Comparison of ENCODE assay signal across 8 mouse cellular contexts in the genomic region with DNA sequence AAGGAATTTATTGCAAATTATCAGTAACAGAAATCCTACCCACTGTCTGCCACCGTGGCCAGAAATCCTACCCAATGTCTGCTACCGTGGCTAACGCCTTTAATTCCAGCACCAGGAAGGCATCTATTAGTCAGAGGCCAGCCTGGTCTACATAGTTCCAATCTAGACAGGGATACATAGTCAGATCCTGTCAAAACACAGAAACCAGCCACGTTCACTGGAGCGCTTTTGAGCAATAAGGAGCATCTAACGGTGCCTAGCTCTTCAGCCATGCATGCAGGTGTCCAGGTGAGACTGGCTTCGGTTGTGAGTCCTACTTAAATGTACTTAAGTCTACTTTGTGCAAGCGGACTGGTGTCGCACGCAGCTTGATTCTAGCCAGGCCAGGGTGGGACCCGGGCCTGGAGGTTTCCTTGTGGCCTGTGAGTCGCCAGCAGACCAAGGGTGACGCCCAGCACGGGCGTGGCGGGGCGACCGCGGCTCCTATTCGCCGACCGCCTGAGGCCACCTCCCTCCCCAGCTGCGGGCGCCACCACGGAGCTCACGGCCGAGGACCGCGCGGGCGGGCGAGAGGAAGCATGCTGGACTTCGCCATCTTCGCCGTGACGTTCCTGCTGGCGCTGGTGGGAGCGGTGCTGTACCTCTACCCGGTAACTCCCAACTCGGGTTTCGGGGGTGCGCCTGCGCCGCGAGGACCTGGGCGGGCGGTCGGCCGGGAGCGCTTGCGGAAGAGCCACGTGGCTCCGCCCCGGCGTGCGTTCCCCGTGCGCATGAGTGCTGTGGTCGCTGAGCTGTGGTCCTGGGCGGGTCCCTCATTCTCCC. TPM values are rescaled to one million over a fixed set of nuclear protein-coding genes. Genes with fewer than 3 reads are reported as not detected.
DNase-seq lines count a peak whose midpoint lies in the region; ATAC-seq and TF ChIP-seq lines count a peak whose summit lies in the region.

A gene (plus strand): TSS at position 516 of the 822 bp plus-strand sequence.

- in situ Hi-C loops in CH12.LX (cut with MboI; ENCODE audit: low pct_ligation_motif_present, low pct_unique_long_range_greater_than_20kb, low sequenced_read_pairs): no loop called here

- H3K4me2 ChIP-seq in CH12.LX (ENCODE audit: insufficient read depth, low read depth, poor library complexity, severe bottlenecking): peak within 1 kb of the TSS; percentile 93
- H3K4me2 ChIP-seq in forebrain, embryonic 11.5 days (ENCODE audit: low read depth, low read length, severe bottlenecking): peak within 1 kb of the TSS; percentile 64
- H3K4me2 ChIP-seq in heart, embryonic 16.5 days (ENCODE audit: low read depth, low read length): peak within 1 kb of the TSS; percentile 91
- peak within 1 kb of the TSS; percentile 91 for H3K4me2 ChIP-seq in liver, embryonic 15.5 days
- peak within 1 kb of the TSS; percentile 66 for H3K4me2 ChIP-seq in neural tube, embryonic 12.5 days (replicated peaks)

- dilution Hi-C loops in CH12.LX (cut with MboI; ENCODE audit: extremely low pct_ligation_motif_present, extremely low pct_unique_long_range_greater_than_20kb, low sequenced_read_pairs): no loop called here

- H3K36me3 ChIP-seq in CH12.LX (replicated peaks in 1 of 2; ENCODE audit: control insufficient read depth in 1 of 2, insufficient read depth in 1 of 2, low read length in 1 of 2): no peaks in the 10 kb centered on the region
- H3K36me3 ChIP-seq in forebrain, embryonic 11.5 days (ENCODE audit: control insufficient read depth, insufficient read depth, low read length): no peaks in the 10 kb centered on the region
- peaks cover 8% of the 10 kb centered on the region for H3K36me3 ChIP-seq in heart, embryonic 16.5 days (ENCODE audit: control insufficient read depth, insufficient read depth)
- no peaks in the 10 kb centered on the region for H3K36me3 ChIP-seq in liver, embryonic 15.5 days (replicated peaks)
- peaks cover 7% of the 10 kb centered on the region; the same call in 1 of the 2 replicates for H3K36me3 ChIP-seq in neural tube, embryonic 12.5 days

- TF ChIP-seq RAD21 in CH12.LX (IDR thresholded peaks at IDR 0.05; ENCODE audit: low read depth, low read length): no peak

- H3K4me1 ChIP-seq in CH12.LX (ENCODE audit: control insufficient read depth in 1 of 2, insufficient read depth in 2 of 2): peaks cover 0 to 24% of the 10 kb centered on the region in 2 experiments; a peak in 2 of 4 replicates
- peaks cover 3% of the 10 kb centered on the region; the same call in 1 of the 2 replicates for H3K4me1 ChIP-seq in forebrain, embryonic 11.5 days (replicated peaks; ENCODE audit: control insufficient read depth, insufficient read depth, low read length)
- peaks cover 13% of the 10 kb centered on the region for H3K4me1 ChIP-seq in heart, embryonic 16.5 days (ENCODE audit: control insufficient read depth, insufficient read depth, low read length)
- peaks cover 32% of the 10 kb centered on the region for H3K4me1 ChIP-seq in liver, embryonic 15.5 days (replicated peaks)
- H3K4me1 ChIP-seq in neural tube, embryonic 12.5 days: no peaks in the 10 kb centered on the region

- 2% methylated on average over 59 of the region's 60 CpGs for WGBS in forebrain, embryonic 11.5 days
- 1% methylated on average over 59 of the region's 60 CpGs for WGBS in heart, embryonic 16.5 days
- 1% methylated on average over 60 of the region's 60 CpGs for WGBS in liver, embryonic 15.5 days (ENCODE audit: insufficient replicate concordance)
- WGBS in neural tube, embryonic 12.5 days: 2% methylated on average over 60 of the region's 60 CpGs

- H3K27ac ChIP-seq in CH12.LX (ENCODE audit: insufficient read depth, low read depth): peak within 1 kb of the TSS; percentile 88
- H3K27ac ChIP-seq in forebrain, embryonic 11.5 days (ENCODE audit: low read depth, low read length): peak within 1 kb of the TSS; percentile 80
- peak within 1 kb of the TSS; percentile 95 for H3K27ac ChIP-seq in heart, embryonic 16.5 days (ENCODE audit: low read length)
- peak within 1 kb of the TSS; percentile 88 for H3K27ac ChIP-seq in liver, embryonic 15.5 days (replicated peaks)
- peak within 1 kb of the TSS; percentile 74 for H3K27ac ChIP-seq in neural tube, embryonic 12.5 days

- TF ChIP-seq POLR2A in CH12.LX (IDR thresholded peaks at IDR 0.05; ENCODE audit: low read depth, low read length): peak; percentile 92

- no peak for TF ChIP-seq CTCF in CH12.LX (conservative IDR thresholded peaks at IDR 0.05 in 1 of 2, IDR thresholded peaks at IDR 0.05 in 1 of 2; ENCODE audit: low read depth in 2 of 2, low read length in 2 of 2)

- peak; percentile 96 for ATAC-seq in forebrain, embryonic 11.5 days (replicated peaks; ENCODE audit: low FRiP score)
- peak; percentile 98 for ATAC-seq in heart, embryonic 16.5 days (replicated peaks; ENCODE audit: extremely low read depth, insufficient read depth, low FRiP score)
- peak; percentile 98 for ATAC-seq in liver, embryonic 15.5 days (ENCODE audit: insufficient read depth)
- ATAC-seq in neural tube, embryonic 12.5 days (ENCODE audit: low FRiP score, low read depth): peak; percentile 97

- 0 out of 2 replicates have a peak, but pooled peaks cover 6% of the 10 kb centered on the region for H3K79me2 ChIP-seq in CH12.LX (replicated peaks; ENCODE audit: control insufficient read depth, extremely low read depth, insufficient read depth, poor library complexity, severe bottlenecking)

- peak within 1 kb of the TSS; percentile 60 to 86 (median 83) for H3K4me3 ChIP-seq in CH12.LX (replicated peaks in 1 of 3; ENCODE audit: low read depth in 2 of 3, low read length in 2 of 3, poor library complexity in 1 of 3)
- peak within 1 kb of the TSS; percentile 69 for H3K4me3 ChIP-seq in forebrain, embryonic 11.5 days (ENCODE audit: low read depth, low read length)
- H3K4me3 ChIP-seq in heart, embryonic 16.5 days (ENCODE audit: low read length): peak within 1 kb of the TSS; percentile 69
- peak within 1 kb of the TSS; percentile 83 for H3K4me3 ChIP-seq in liver, embryonic 15.5 days (replicated peaks)
- peak within 1 kb of the TSS; percentile 66 for H3K4me3 ChIP-seq in neural tube, embryonic 12.5 days

- H3K9me3 ChIP-seq in CH12.LX (replicated peaks; ENCODE audit: low read length): no peaks in the 10 kb centered on the region
- no peaks in the 10 kb centered on the region for H3K9me3 ChIP-seq in forebrain, embryonic 11.5 days (ENCODE audit: control insufficient read depth, low read length)
- no peaks in the 10 kb centered on the region for H3K9me3 ChIP-seq in heart, embryonic 16.5 days (replicated peaks; ENCODE audit: control insufficient read depth, low read length)
- H3K9me3 ChIP-seq in liver, embryonic 15.5 days (replicated peaks): no peaks in the 10 kb centered on the region
- no peaks in the 10 kb centered on the region for H3K9me3 ChIP-seq in neural tube, embryonic 12.5 days

- DNase-seq in CH12.LX (ENCODE audit: extremely low read depth): peak; percentile 82
- DNase-seq in c-Kit-positive CD71-positive TER-119-negative erythroid progenitor cells, embryonic 14.5 days (ENCODE audit: low read depth): peak; percentile 72
- DNase-seq in forebrain, embryonic 11.5 days (ENCODE audit: low spot score): peak; percentile 94
- DNase-seq in kidney, postnatal 36 days: peak; percentile 90 to 93
- peak; percentile 89 for DNase-seq in telencephalon, adult 2 months (ENCODE audit: low read depth, low spot score)

- no peak for TF ChIP-seq EP300 in CH12.LX (IDR thresholded peaks at IDR 0.05; ENCODE audit: low read length)

- peak within 1 kb of the TSS; percentile 94 for H3K9ac ChIP-seq in CH12.LX (ENCODE audit: insufficient read depth, low read depth)
- H3K9ac ChIP-seq in forebrain, embryonic 11.5 days (ENCODE audit: low read length): peak within 1 kb of the TSS; percentile 77
- peak within 1 kb of the TSS; percentile 78 for H3K9ac ChIP-seq in heart, embryonic 16.5 days (ENCODE audit: low read length)
- H3K9ac ChIP-seq in liver, embryonic 15.5 days: peak within 1 kb of the TSS; percentile 71
- peak within 1 kb of the TSS; percentile 68 for H3K9ac ChIP-seq in neural tube, embryonic 12.5 days

- no peaks in the 10 kb centered on the region for H3K27me3 ChIP-seq in CH12.LX (replicated peaks)
- H3K27me3 ChIP-seq in forebrain, embryonic 11.5 days (ENCODE audit: control insufficient read depth, insufficient read depth, low read length): no peaks in the 10 kb centered on the region
- no peaks in the 10 kb centered on the region for H3K27me3 ChIP-seq in heart, embryonic 16.5 days (ENCODE audit: control insufficient read depth, insufficient read depth, low read length)
- H3K27me3 ChIP-seq in liver, embryonic 15.5 days: no peaks in the 10 kb centered on the region
- H3K27me3 ChIP-seq in neural tube, embryonic 12.5 days (replicated peaks): no peaks in the 10 kb centered on the region

TF ChIP-seq in CH12.LX, 34 proteins besides CTCF, POLR2A, EP300 and RAD21 (continues in another document):
- TF ChIP-seq UBTF (IDR thresholded peaks at IDR 0.05; ENCODE audit: low read depth, low read length) (peak; percentile 61; the same call in 1 of the 2 replicates), MYC (IDR thresholded peaks at IDR 0.05; ENCODE audit: low read depth, low read length) (peak; percentile 62; the same call in 1 of the 2 replicates), ELF1 (IDR thresholded peaks at IDR 0.05; ENCODE audit: low read depth, low read length) (peak; percentile 88), MAX (IDR thresholded peaks at IDR 0.05; ENCODE audit: low read length) (peak; percentile 90), KAT2A (IDR thresholded peaks at IDR 0.05; ENCODE audit: insufficient replicate concordance, low read length) (0 out of 2 replicates have a peak, but pooled peaks have one; percentile 40), POLR2AphosphoS2 (IDR thresholded peaks at IDR 0.05; ENCODE audit: low read depth, low read length) (peak; percentile 56; the same call in 1 of the 2 replicates), SIN3A (IDR thresholded peaks at IDR 0.05; ENCODE audit: low read length) (0 out of 2 replicates have a peak, but pooled peaks have one; percentile 8), ZMIZ1 (IDR thresholded peaks at IDR 0.05; ENCODE audit: low read depth, low read length) (peak; percentile 87), IRF4 (IDR thresholded peaks at IDR 0.05; ENCODE audit: low read depth, low read length) (peak; percentile 23; the same call in 1 of the 2 replicates), MEF2A (IDR thresholded peaks at IDR 0.05; ENCODE audit: borderline replicate concordance, low read depth, low read length) (peak; percentile 50; the same call in 1 of the 2 replicates), SMC3 (IDR thresholded peaks at IDR 0.05; ENCODE audit: low read depth, low read length) (no peak), NELFE (IDR thresholded peaks at IDR 0.05; ENCODE audit: low read depth, low read length) (peak; percentile 91)

RNA-seq across cellular contexts. Expression of the gene that starts here (rescaled TPM):
- total RNA-seq in CH12.LX (2012; rRNA removed) (26.9 and 28.6 TPM in 2 replicates), CH12.LX (2014; rRNA removed) (41.4 and 45.5 TPM in 2 replicates)
- polyA plus RNA-seq in CH12.LX (2012; ENCODE audit: insufficient read length, low read depth): 19.1 and 20.4 TPM in 2 replicates
- polyA plus RNA-seq in forebrain, embryonic 11.5 days (2014; fragmentation: Nextera tagmentation; extraction: Ambion mirVana): 17.1 and 17.6 TPM in 2 replicates
- 21.1 and 26.3 TPM in 2 replicates for polyA plus RNA-seq in heart, embryonic 16.5 days (2015; fragmentation: Nextera tagmentation; extraction: Ambion mirVana)
- 10.1 and 10.6 TPM in 2 replicates for polyA plus RNA-seq in liver, embryonic 15.5 days (2015; fragmentation: Nextera tagmentation; extraction: Ambion mirVana)
- polyA plus RNA-seq in neural tube, embryonic 12.5 days (2016; fragmentation: Nextera tagmentation; extraction: Ambion mirVana): 26.2 and 27.1 TPM in 2 replicates

Comparison
In these comparisons a context has a peak if more than half of its experiments do, and no peak if none do; other contexts are left out.
1. Peak in every context shown above with its lines: DNase-seq, ATAC-seq, H3K4me3 ChIP-seq and H3K27ac ChIP-seq.